Mouse (Mus musculus): ENCODE measurements at regions not wholly inside any gene's neighbourhood (a gene's known extent, or its start where the extent isn't known, plus 50 kb on each side); places are given as distances from the start of the nearest gene placed in this dataset.

- H3K36me3 ChIP-seq = no peaks in the 10 kb centered on the region
- no peaks in the 10 kb centered on the region for H3K27me3 ChIP-seq (replicated peaks)
- no peak overlapping the region for H3K27ac ChIP-seq
- H3K4me1 ChIP-seq (replicated peaks) = no peaks in the 10 kb centered on the region
- no peak overlapping the region for H3K4me2 ChIP-seq (replicated peaks)
- no peak overlapping the region for H3K9ac ChIP-seq
- 73% methylated on average over 2 of the region's 2 CpGs for WGBS
- no peak for ATAC-seq
- H3K9me3 ChIP-seq = no peaks in the 10 kb centered on the region
- H3K4me3 ChIP-seq (replicated peaks) = no peak overlapping the region
Measured at GRCm38 (mm10) chr13:37664116-37664515, 114.1 kb upstream of the Rreb1 start.

GRCm38 (mm10) chr13:37666207-37667003, 111.8 kb upstream of the Rreb1 start:
- H3K27me3 ChIP-seq (replicated peaks) = no peaks in the 10 kb centered on the region
- no peaks in the 10 kb centered on the region for H3K36me3 ChIP-seq
- 77% methylated on average over 22 of the region's 22 CpGs for whole genome bisulfite sequencing
- H3K27ac ChIP-seq = no peak overlapping the region
- no peak overlapping the region for H3K4me2 ChIP-seq (replicated peaks)
- H3K4me3 ChIP-seq (replicated peaks) = no peak overlapping the region
- H3K4me1 ChIP-seq (replicated peaks) = no peaks in the 10 kb centered on the region
- ATAC-seq = peak; percentile 63
- no peaks in the 10 kb centered on the region for H3K9me3 ChIP-seq
- no peak overlapping the region for H3K9ac ChIP-seq

- Histone ChIP-seq H3K27me3 (replicated peaks) (no peaks in the 10 kb centered on the region), H3K27ac (no peak overlapping the region), H3K36me3 (no peaks in the 10 kb centered on the region), H3K4me1 (replicated peaks) (no peaks in the 10 kb centered on the region), H3K4me2 (replicated peaks) (no peak overlapping the region), H3K4me3 (replicated peaks) (no peak overlapping the region), H3K9ac (no peak overlapping the region), H3K9me3 (no peaks in the 10 kb centered on the region)
- 61% methylated on average over 4 of the region's 4 CpGs for WGBS
- ATAC-seq = no peak
Measured at GRCm38 (mm10) chr13:37667386-37667785, 110.8 kb upstream of the Rreb1 start.

- WGBS = 76% methylated on average over 5 of the region's 5 CpGs
- Histone ChIP-seq H3K4me3 (replicated peaks) (no peak overlapping the region), H3K9me3 (no peaks in the 10 kb centered on the region), H3K4me2 (replicated peaks) (no peak overlapping the region), H3K27me3 (replicated peaks) (no peaks in the 10 kb centered on the region), H3K27ac (no peak overlapping the region), H3K36me3 (no peaks in the 10 kb centered on the region), H3K4me1 (replicated peaks) (no peaks in the 10 kb centered on the region), H3K9ac (no peak overlapping the region)
- no peak for ATAC-seq
Measured at GRCm38 (mm10) chr13:37667871-37668270, 110.3 kb upstream of the Rreb1 start.

GRCm38 (mm10) chr13:37671109-37671508, 107.1 kb upstream of the Rreb1 start:
- WGBS = 72% methylated on average over 5 of the region's 5 CpGs
- Histone ChIP-seq H3K4me2 (replicated peaks) (no peak overlapping the region), H3K27me3 (replicated peaks) (no peaks in the 10 kb centered on the region), H3K4me1 (replicated peaks) (no peaks in the 10 kb centered on the region), H3K27ac (no peak overlapping the region), H3K36me3 (no peaks in the 10 kb centered on the region), H3K4me3 (replicated peaks) (no peak overlapping the region), H3K9ac (no peak overlapping the region), H3K9me3 (no peaks in the 10 kb centered on the region)
- no peak for ATAC-seq

- no peaks in the 10 kb centered on the region for H3K9me3 ChIP-seq
- 0 out of 2 replicates have a peak, but pooled peaks have one; percentile 39 for ATAC-seq
- WGBS = 68% methylated on average over 12 of the region's 12 CpGs
Measured at GRCm38 (mm10) chr13:37674676-37675350, 103.4 kb upstream of the Rreb1 start.

GRCm38 (mm10) chr13:37675718-37676117, 102.5 kb upstream of the Rreb1 start:
- WGBS = 92% methylated on average over 3 of the region's 3 CpGs

More at GRCm38 (mm10) chr13:37674676-37675350, 103.4 kb upstream of the Rreb1 start:
- H3K4me1 ChIP-seq (replicated peaks) = no peaks in the 10 kb centered on the region
- H3K27ac ChIP-seq = no peak overlapping the region
- no peaks in the 10 kb centered on the region for H3K27me3 ChIP-seq (replicated peaks)
- no peak overlapping the region for H3K4me3 ChIP-seq (replicated peaks)
- no peak overlapping the region for H3K9ac ChIP-seq
- H3K36me3 ChIP-seq = no peaks in the 10 kb centered on the region
- no peak overlapping the region for H3K4me2 ChIP-seq (replicated peaks)

GRCm38 (mm10) chr13:37676912-37677311, 101.3 kb upstream of the Rreb1 start:
- no peaks in the 10 kb centered on the region for H3K9me3 ChIP-seq
- WGBS = 73% methylated on average over 6 of the region's 6 CpGs
- H3K27ac ChIP-seq = no peak overlapping the region
- no peaks in the 10 kb centered on the region for H3K36me3 ChIP-seq
- no peak overlapping the region for H3K9ac ChIP-seq
- ATAC-seq = no peak
- no peaks in the 10 kb centered on the region for H3K27me3 ChIP-seq (replicated peaks)
- no peak overlapping the region for H3K4me2 ChIP-seq (replicated peaks)
- H3K4me1 ChIP-seq (replicated peaks) = no peaks in the 10 kb centered on the region
- no peak overlapping the region for H3K4me3 ChIP-seq (replicated peaks)

More at GRCm38 (mm10) chr13:37675718-37676117, 102.5 kb upstream of the Rreb1 start:
- no peaks in the 10 kb centered on the region for H3K27me3 ChIP-seq (replicated peaks)
- no peaks in the 10 kb centered on the region for H3K9me3 ChIP-seq
- ATAC-seq = no peak
- H3K4me3 ChIP-seq (replicated peaks) = no peak overlapping the region
- H3K4me2 ChIP-seq (replicated peaks) = no peak overlapping the region
- no peaks in the 10 kb centered on the region for H3K4me1 ChIP-seq (replicated peaks)
- no peaks in the 10 kb centered on the region for H3K36me3 ChIP-seq
- no peak overlapping the region for H3K9ac ChIP-seq
- H3K27ac ChIP-seq = no peak overlapping the region

GRCm38 (mm10) chr13:37678251-37678650, 99.9 kb upstream of the Rreb1 start:
- H3K4me3 ChIP-seq (replicated peaks) = no peak overlapping the region
- no peak overlapping the region for H3K9ac ChIP-seq
- no peaks in the 10 kb centered on the region for H3K36me3 ChIP-seq
- H3K4me1 ChIP-seq (replicated peaks) = no peaks in the 10 kb centered on the region
- WGBS = 74% methylated on average over 12 of the region's 12 CpGs
- H3K27me3 ChIP-seq (replicated peaks) = no peaks in the 10 kb centered on the region
- no peak overlapping the region for H3K4me2 ChIP-seq (replicated peaks)
- H3K9me3 ChIP-seq = no peaks in the 10 kb centered on the region
- no peak overlapping the region for H3K27ac ChIP-seq
- ATAC-seq = no peak

GRCm38 (mm10) chr13:37678772-37679171, 99.4 kb upstream of the Rreb1 start:
- 91% methylated on average over 9 of the region's 9 CpGs for WGBS

GRCm38 (mm10) chr13:37680837-37681619, 97.2 kb upstream of the Rreb1 start:
- Histone ChIP-seq H3K27ac (no peak overlapping the region), H3K4me2 (replicated peaks) (no peak overlapping the region), H3K4me1 (replicated peaks) (no peaks in the 10 kb centered on the region), H3K36me3 (no peaks in the 10 kb centered on the region), H3K9me3 (no peaks in the 10 kb centered on the region), H3K4me3 (replicated peaks) (no peak overlapping the region), H3K27me3 (replicated peaks) (no peaks in the 10 kb centered on the region), H3K9ac (no peak overlapping the region)
- 46% methylated on average over 4 of the region's 4 CpGs for WGBS
- peak; percentile 25; the same call in 1 of the 2 replicates for ATAC-seq

More at GRCm38 (mm10) chr13:37678772-37679171, 99.4 kb upstream of the Rreb1 start:
- Histone ChIP-seq H3K4me1 (replicated peaks) (no peaks in the 10 kb centered on the region), H3K4me3 (replicated peaks) (no peak overlapping the region), H3K36me3 (no peaks in the 10 kb centered on the region), H3K27me3 (replicated peaks) (no peaks in the 10 kb centered on the region), H3K27ac (no peak overlapping the region), H3K4me2 (replicated peaks) (no peak overlapping the region), H3K9ac (no peak overlapping the region), H3K9me3 (no peaks in the 10 kb centered on the region)
- ATAC-seq = no peak

- Histone ChIP-seq H3K4me1 (replicated peaks) (no peaks in the 10 kb centered on the region), H3K36me3 (no peaks in the 10 kb centered on the region), H3K27me3 (replicated peaks) (no peaks in the 10 kb centered on the region), H3K27ac (no peak overlapping the region), H3K4me2 (replicated peaks) (no peak overlapping the region), H3K9ac (no peak overlapping the region), H3K4me3 (replicated peaks) (no peak overlapping the region), H3K9me3 (no peaks in the 10 kb centered on the region)
- ATAC-seq = no peak
- 79% methylated on average over 6 of the region's 6 CpGs for WGBS
Measured at GRCm38 (mm10) chr13:37683045-37683679, 95.0 kb upstream of the Rreb1 start.

All from intestine, embryonic 15.5 days (tissue).